Mouse (Mus musculus) common myeloid progenitor, adult 5-6 weeks (primary cell): ENCODE data around the gene Mad2l2. TPM values are rescaled to one million over a fixed set of nuclear protein-coding genes. Genes with fewer than 3 reads are reported as not detected.

Source experiments
- ATAC-seq: replicated peaks from 2 replicates; pipeline ENCODE4 v1.8.0; 2016; ENCODE audit warnings: low read depth, mild to moderate bottlenecking, moderate TSS enrichment, inconsistent platforms; ENCODE audit not compliant: poor library complexity, severe bottlenecking
- total RNA-seq: library from RNA; stranded (forward); fragments of 200-1000, 187-1606 nt; gene quantifications from 2 replicates; pipeline ENCODE4 v1.2.3, GENCODE M21; 2017

Mad2l2 gene
- 8.4 and 17.2 TPM in 2 replicates for total RNA-seq

DNA sequence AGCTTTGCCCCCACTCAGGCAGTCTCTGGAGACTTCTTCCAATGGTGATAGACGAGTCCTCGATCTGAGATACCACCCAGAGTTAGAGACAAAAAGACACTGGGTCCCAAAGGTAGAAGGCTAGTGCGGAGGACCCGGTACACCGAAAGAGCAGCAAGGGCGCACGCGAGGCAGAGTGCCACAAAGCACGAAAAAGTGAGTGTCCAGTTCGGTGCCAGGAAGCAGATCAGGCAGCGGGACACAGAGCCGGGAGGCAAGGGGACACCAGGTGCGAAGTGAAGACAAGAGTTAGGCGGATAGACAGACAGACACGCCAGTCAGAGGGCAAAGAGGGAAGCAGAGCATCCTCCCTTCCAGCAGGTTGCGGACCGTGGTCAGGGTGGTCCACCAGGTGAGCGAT, at the start of gene Mad2l2:
Gene Mad2l2, plus strand, starts transcription at position 252 of the 400 bp plus-strand sequence.
- no peak for ATAC-seq

DNA sequence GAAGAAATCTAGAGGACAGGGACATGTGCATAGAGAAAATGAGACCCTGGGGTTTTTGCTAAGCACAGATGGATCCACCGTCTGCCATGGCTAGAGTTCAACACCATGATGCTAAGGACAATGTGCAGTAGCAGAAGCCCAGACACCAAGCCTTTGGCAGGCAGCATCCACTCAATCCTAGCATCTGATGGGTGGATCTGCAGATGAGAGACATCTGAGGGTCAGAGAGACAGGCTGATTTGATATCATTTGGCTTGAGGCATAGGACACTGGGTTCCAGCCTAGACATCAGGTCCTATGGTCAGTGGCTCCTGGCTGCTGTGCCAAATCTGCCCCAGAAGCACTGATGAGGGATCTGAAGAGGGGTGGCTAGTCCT, 49.6 kb upstream of the Mad2l2 start:
- ATAC-seq: no peak

DNA sequence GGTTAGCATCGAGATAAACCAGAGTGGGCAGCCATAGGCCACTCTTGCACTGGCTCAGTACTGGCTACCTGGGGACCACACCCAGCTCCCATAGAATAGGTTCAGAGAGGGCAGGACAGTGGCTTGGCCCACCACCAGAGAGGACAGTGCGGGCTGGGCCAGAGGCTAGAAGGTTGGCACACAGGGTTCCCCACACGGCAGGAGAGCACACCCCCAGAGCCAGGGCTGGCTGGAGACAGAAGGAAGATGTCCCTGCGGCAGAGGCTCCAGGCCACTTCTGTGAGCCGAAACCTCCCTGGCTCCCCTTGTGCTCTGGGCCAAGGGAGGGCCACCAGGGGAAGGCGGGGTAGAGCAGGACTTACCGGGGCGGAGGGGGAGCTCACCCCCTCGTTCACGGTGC, 49.0 kb upstream of the Mad2l2 start:
- ATAC-seq: no peak

DNA sequence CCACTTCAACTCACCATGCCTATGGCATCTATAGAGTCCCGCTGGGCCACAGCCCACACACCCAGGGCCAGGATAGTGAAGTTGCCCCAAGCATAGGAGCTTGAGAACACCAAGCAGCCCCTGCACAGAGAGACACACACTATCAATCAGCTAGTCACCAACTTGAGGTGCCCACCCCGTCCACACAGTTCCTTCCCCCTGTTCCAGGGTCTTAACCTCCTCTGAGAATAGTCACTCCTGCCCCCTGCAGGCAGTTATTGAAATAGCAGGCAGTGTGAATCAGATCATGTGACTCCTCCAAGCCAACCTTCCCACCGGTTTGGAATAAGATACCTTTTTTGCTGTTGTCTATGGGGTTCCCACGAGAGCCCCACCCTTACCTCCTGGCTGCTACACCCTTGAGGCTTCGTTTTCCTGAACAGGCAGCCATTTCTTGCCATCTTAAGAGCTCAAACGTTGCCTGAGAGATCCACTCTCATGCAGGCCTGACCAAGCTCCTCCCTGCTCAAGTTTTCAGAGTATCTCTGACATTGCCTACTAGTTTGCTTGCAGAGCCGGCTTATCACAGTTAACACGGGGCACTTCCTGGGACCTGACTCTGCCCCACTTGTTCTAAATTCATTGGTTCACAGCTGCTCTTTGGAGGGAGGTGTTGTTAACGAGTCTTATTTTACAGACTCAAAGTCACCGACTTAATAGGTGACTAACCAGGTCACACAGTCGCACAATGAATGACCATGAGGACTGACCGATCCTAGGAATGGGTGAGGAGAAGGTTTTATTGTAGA, 47.7 kb upstream of the Mad2l2 start:
- peak; percentile 47 for ATAC-seq

DNA sequence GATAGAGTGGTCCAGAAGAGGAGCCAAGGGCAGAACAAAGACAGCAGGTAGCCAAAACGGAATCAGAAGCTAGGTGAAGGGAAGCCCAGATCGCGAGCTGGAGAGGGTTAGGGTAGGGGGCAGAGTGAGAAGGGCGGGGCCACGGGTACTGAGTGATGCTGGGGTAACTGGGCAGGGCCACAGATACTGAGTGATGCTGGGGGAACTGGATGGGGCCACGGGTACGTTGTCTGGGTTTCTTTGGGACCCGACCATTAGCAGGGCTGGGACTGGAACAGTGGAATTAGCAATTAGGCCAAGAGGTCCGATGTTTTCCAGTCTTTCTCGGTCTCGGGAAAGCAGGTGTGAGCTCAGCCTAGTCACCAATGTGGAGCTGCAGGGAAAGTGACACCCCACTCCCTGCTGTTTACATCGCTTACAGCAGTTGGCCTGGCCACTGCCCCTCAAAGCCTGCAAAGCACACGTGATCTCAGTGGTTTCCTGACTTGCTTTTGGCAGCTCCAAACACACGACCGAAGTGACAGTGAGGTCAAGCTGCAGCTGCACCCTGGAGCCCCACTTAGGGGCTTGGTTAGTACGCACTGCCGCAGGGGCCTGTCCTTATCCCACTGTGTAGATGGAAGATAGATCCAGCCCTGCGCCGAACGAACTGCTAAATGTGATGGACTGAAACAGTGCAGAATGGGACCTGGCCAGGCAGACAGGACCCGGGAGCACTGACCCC, 46.8 kb upstream of the Mad2l2 start:
- peak; percentile 53 for ATAC-seq

DNA sequence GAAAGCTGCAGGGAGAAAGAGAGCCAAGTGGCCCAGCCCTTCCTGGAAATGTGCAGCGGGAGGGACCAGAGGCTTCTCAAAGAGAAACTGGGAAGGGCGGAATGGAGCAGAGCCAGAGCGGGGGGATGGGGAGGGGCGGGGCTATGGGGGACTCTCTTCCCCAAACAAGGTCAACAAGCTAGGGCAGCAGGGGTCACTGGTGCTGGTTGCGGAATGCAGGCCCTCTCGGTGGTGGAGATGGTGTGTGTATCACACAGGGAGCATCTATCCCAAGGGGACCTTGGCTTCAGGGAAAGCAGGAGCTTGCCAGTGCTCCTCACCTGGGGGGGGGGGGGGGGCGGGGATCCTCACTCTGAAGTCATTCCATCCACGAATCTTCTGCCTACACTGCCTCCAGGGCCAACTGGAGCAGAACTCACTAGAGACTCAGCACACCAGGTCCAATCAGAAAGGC, 45.9 kb upstream of the Mad2l2 start:
- no peak for ATAC-seq

DNA sequence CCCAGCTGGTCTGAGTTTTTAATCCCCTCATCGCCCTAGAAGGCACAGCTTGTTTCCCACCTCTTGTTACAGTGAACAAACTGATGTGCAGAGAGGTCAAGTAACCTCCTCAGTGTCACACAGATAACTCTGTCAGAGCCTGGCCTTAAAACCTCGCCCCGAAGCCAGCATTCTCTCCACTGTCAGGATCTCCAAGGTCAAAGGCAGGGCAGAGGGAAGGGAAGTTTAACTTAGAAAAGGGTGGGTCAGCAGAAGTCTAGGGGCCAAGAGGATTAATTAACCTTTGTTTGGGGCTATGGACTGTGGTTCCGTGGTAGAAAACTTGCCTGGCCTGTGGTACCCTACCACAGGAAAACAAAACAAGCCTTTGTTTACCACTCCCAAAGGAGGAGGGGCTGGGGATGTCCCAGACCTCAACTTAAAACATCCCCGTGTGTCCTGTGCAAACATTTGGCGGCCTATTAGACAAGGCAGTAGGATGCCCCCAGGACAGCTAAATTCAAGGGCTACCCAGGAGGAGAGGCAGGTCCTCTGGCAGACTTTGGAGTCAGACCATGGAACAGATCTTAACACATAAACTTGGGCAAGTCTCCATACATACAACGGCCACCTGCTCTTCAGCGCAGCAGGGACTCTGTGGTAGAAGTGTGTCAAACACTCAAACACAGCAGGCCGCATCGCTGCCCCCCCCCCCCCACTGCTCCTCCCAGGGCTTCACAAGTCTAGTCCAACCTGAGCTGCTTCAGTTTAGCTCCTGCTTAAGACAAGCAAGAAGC, 44.9 kb upstream of the Mad2l2 start:
- ATAC-seq: no peak

DNA sequence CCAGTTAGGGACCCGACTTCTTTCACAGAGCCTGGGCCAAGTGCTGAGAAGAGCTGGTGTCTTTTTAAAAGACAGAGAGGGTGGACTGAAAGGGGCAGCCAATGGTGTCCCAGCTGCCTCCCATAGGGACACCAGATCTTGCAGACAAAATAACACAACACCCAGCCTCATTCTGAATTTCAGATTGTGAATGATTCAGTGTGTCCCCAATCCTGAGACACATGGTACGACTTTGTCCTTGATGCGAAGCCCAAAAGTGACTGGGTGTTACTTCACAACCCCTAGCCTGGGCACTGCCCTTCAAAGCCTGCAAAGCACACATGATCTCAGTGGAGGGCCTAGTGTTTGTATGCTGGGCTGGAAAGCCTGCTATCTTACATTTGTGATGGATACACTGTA, 44.3 kb upstream of the Mad2l2 start:
- ATAC-seq: no peak

DNA sequence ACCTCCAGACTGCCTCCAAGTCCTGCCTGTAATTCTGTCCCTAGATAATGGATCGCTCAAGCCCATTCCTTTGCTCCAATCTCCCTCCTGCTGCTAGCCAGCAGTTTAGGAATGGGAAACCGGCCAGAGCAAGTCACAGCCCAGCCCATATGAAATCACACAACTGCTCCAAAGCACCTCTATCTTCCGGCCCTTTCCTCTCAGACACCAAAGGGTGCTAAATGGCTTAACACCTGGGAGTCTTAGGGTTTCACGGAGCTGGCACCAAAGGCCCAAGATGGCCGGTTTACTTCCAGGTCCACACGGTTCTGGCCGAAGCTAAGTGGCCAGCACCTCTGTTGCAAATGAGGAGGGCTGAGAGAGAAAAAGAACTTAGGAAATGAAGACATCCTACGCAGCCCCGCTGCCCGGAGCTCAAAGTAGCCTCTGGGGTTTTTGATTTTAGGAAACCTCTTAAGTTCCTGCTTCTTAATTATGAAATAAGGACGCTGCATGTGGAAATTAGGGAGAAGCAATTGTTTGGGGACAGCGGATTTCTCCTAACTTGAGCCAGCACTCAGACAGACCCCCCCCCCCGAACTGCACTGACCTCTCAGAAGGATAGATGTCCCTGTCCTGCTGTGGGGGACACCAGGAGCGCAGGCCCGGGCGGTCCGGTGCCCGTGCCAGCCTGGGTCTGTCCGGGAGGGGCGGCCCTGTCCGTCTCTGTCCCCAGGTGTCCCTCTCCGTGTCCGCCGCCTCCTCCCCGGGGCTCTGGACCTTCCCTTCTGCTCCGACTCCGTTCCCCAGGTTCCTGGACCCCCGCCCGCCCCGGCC, 42.9 kb upstream of the Mad2l2 start:
- ATAC-seq: no peak

DNA sequence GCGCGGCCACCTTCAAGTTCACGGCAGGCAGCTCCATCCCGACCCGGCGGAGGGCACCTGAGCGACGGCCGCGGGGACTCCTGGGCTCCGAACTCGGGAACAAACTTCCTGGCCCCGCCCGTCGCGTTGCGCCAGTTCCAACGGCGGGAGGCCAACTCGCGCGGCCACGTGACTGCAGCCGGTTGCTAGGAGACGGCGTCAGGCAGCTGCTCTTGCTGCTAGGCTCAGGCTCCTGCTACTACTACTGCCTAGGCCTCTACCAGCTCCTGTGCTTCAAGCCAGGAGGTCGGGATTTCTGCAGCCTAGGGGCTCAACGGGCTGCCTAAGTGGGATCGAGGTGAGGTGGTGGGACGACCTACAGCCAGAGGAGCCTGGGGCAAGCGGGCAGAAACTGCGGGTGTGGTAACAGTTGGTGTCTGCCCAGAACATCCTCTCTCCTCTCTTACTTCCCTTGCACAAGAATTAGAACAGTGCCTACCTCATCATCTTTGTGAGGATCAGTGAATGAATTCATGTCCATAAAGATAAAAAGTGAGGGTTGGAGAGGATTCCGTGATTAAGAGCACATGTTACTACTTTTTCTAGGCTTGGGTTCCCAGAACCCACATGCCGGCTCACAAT, 42.2 kb upstream of the Mad2l2 start, which contains the start of gene Agtrap:
Gene Agtrap, minus strand, starts transcription at position 125 of the 621 bp plus-strand sequence.
- ATAC-seq: peak; percentile 81

DNA sequence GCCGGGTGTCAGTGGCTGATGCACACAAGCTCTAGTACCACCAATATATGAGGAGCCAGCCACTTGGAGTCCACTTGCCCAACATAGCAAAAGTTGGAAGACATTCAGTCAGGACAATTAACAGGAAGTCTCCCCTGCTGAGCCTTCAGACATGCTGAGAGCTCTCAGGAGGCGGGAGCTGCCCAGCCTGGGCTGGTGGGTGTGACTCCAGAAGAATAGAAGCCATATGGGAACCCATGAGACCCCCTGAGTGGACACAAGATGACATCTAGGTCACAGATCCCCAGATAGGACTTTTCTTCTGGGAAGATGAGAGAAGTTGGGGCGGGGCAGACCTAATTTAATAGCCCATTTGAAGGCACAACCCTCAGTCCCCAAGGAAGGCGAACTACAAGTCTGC, 41.0 kb upstream of the Mad2l2 start:
- ATAC-seq: no peak

DNA sequence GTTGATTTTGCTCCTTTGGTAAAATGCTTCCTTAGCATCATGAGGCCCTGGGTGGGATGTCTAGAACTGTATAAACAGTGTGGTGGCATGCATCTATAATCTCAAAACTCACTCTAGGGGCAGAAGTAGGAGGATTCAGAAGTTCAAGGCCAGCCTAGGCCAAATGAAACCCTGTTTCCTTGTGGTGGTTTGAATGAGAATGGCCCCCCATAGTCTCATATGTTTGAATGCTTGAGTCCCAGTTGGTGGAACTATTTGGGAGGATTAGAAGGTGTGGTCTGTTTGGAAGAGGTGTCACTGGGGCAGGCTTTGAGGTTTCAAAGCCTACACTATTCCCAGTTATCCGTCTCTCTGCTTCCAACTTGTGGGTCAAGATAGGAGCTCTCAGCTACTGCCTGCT, 39.0 kb upstream of the Mad2l2 start:
- no peak for ATAC-seq

DNA sequence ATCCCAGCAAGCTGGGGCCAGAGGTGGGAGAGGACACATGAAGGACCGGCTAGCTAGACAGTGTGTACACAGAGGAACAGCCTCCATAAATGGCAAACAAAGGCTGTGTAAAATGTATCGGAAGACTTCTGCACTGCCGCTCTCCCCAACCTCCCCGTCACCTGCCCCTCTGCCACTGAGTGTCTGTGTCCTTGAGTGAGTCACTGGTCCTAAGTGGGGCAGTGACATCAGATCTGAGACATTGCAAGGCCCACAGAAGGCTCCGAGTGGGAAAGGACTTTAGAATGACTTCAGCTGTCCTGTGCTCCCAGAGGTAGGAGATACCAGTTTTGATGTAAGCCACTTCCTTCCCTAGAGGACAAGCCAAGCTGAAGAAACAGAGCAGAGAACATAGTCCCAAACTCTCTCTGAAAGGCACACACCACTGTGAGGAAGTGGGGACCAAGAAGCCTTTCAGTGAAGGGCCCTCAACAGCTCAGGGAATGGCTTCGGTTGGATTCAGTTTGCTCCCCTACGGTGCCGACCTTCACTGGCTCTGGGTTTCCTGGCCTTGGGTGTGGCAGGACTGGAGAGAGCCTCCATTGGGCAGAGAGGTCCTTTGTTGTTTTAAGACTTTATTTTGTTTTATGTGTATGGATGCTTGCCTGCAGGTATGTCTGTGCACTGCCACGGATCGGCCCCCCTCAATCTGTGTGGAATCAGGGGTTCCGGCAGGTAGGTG, 37.5 kb upstream of the Mad2l2 start:
- no peak for ATAC-seq

DNA sequence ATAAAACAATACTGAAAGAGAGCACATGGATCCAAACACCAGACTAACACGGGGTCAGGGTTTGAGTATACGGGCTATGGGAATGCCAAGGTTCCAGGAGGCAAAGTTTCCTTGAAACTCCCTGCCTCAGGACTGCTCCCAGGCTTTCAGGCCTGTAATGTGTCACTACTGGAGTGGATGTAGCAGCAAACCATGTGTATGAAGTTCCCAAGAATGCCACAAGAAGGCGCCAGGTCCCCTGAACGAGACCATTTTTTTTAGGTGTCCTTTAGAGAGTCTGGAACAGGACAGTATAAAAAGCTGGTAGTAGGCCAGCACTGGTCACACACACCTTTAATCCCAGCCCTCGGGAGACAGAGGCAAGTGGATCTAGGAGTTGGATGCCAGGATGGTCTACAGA, 36.0 kb upstream of the Mad2l2 start:
- no peak for ATAC-seq

DNA sequence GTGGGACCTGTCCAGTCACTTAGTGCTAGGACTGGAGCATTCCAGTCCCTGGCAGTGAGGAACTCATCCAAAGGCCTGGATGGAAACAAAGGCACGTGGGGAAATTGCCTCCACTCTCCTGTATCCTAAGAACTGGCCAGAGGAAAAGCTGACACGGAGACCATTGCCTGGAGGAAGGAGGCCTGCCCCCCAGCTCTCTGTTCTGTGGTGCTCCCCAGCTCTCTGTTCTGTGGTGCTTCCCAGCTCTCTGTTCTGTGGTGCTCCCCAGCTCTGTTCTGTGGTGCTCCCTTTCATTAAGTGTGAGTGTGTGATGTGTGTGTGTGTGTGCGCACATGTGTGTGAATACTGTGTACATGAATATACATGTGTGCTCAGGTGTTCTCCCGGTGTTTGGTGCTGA, 35.1 kb upstream of the Mad2l2 start:
- no peak for ATAC-seq

DNA sequence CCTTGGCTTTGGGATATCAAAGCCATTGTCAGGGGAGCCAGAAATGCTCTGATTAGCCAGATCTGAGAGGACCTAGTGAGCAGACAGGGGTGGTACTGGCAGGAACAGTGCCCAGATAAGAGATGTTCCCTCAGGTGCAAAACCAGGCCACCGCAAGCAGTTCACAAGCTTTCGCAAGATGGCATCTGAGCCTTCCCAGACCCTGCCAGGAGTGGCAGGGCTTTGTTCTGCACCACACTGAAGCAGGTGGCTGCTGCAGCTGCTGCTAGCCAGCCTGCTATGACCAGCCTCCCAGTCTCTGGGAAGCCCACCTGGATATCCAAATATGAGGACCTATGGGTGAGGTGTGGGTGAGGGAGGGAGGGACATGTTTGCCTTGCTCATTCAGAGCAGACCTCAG, 32.2 kb upstream of the Mad2l2 start:
- ATAC-seq: no peak

DNA sequence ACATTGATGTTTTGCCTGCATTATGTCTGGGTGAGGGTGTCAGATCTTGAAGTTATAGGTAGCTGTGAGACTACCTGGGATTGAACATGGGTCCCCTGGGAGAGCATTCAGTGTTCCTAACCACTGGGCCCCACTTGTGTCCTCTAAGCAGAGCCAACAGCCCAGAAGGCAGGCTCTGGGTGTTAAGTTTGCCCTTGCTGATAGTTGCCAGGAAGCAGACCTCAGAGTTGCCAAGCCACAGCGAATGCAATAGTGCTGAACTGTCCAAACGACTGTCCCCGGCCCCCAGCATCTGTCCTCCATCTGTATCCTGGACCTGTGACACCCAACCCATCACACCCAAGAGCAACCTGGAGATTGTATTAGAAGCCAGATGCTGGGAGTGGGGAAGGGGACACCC, 31.5 kb upstream of the Mad2l2 start:
- ATAC-seq: no peak

DNA sequence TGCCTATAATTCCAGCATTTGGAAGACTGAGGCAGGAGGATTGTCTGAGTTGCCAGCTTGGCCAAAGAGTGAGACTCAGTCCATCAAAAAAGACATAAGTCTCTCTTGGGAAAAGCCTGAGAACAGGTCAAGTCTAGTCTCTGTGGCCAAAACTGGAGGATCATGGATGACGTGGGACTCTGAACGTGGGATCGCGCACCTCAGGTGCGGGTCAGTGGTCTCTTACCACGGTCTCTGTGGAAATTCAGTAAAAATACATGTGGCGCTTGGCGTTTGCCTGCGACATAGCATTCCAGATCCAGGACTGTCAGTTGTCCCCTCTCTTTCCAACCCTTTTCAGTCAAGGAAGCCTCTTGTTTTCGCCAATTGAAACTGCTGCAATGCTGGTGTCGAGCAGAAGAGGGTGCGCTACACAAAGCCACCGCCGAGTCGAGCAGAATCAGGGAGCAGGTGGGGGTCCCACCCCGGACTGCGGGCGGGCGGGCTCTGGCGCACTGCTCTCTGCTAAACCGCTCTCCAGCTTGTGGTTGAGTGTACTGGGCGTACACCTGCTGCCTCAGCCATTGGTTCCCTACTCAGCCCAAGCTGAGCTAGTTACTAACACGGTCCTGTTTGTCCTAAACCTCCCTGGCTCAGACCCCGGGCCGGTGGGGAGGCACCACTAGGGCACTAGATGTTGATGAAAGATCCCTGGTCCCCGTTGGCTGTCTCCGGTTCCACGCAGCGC, 28.2 kb upstream of the Mad2l2 start:
- peak; percentile 96 for ATAC-seq
